In genomic region chr7:30362652-30363343, GRCm38 (mm10) we compare ENCODE assay signal across 9 mouse cellular contexts. TPM values are rescaled to one million over a fixed set of nuclear protein-coding genes. Genes with fewer than 3 reads are reported as not detected.
DNase-seq lines count a peak whose midpoint lies in the region; ATAC-seq and TF ChIP-seq lines count a peak whose summit lies in the region.
"Had no signal": no experiment of that assay in that cellular context is flagged by ENCODE, and none has a peak within 500 bp of the region (broad histone marks: within the 10 kb centered on the region; RNA-seq: fewer than 3 reads in every experiment).

Gene Lrfn3 (minus strand): TSS chr7:30362772.

- 2% methylated on average over 29 of the region's 55 CpGs for WGBS in embryonic facial prominence, embryonic 14.5 days
- WGBS in hindbrain, embryonic 10.5 days: 1% methylated on average over 51 of the region's 55 CpGs
- WGBS in stomach, embryonic 16.5 days: 1% methylated on average over 51 of the region's 55 CpGs

- peak; percentile 82 for ATAC-seq in embryonic facial prominence, embryonic 14.5 days (ENCODE audit: low read depth)
- ATAC-seq in stomach, embryonic 16.5 days (ENCODE audit: insufficient read depth, low FRiP score): peak; percentile 73; the same call in 1 of the 2 replicates

- H3K9me3 ChIP-seq in ES-E14 (ENCODE audit: control insufficient read depth, insufficient read depth, low read depth, low read length): no peaks in the 10 kb centered on the region
- H3K9me3 ChIP-seq in embryonic facial prominence, embryonic 14.5 days (ENCODE audit: control insufficient read depth, low read length): no peaks in the 10 kb centered on the region
- H3K9me3 ChIP-seq in hindbrain, embryonic 10.5 days: no peaks in the 10 kb centered on the region; the same call in 1 of the 2 replicates
- H3K9me3 ChIP-seq in stomach, embryonic 16.5 days (replicated peaks; ENCODE audit: control insufficient read depth, low read length): no peaks in the 10 kb centered on the region

- in situ Hi-C loops in ES-E14 (cut with MboI; ENCODE audit: low sequenced_read_pairs in 2 of 2, unreplicated experiment in 2 of 2): no loop called here

- no peak within 1 kb of the TSS for H3K27ac ChIP-seq in ES-E14 (ENCODE audit: insufficient read depth, low read depth, low read length, poor library complexity, severe bottlenecking)
- H3K27ac ChIP-seq in embryonic facial prominence, embryonic 14.5 days (replicated peaks; ENCODE audit: low read depth, low read length): peak within 1 kb of the TSS; percentile 12
- peak within 1 kb of the TSS; percentile 91 for H3K27ac ChIP-seq in hindbrain, embryonic 10.5 days
- peak within 1 kb of the TSS; percentile 16; the same call in 1 of the 2 replicates for H3K27ac ChIP-seq in stomach, embryonic 16.5 days (ENCODE audit: low read length)

- peaks cover 2 to 18% of the 10 kb centered on the region in 2 experiments; a peak in 2 of 4 replicates for H3K4me1 ChIP-seq in ES-E14 (ENCODE audit: control insufficient read depth in 2 of 2, insufficient read depth in 2 of 2, low read length in 2 of 2, poor library complexity in 1 of 2)
- peaks cover 15% of the 10 kb centered on the region; the same call in 1 of the 2 replicates for H3K4me1 ChIP-seq in embryonic facial prominence, embryonic 14.5 days (ENCODE audit: control insufficient read depth, insufficient read depth, low read length)
- peaks cover 54% of the 10 kb centered on the region for H3K4me1 ChIP-seq in hindbrain, embryonic 10.5 days (replicated peaks)
- peaks cover 21% of the 10 kb centered on the region for H3K4me1 ChIP-seq in stomach, embryonic 16.5 days (ENCODE audit: control insufficient read depth, insufficient read depth, low read length)

- peak; percentile 68 for DNase-seq in ES-E14 (ENCODE audit: low read depth, low spot score)
- DNase-seq in adrenal gland, postnatal 25 days: peak; percentile 65
- peak; percentile 96 for DNase-seq in embryonic facial prominence, embryonic 14.5 days (ENCODE audit: low spot score)
- peak; percentile 78 for DNase-seq in hindbrain, embryonic 10.5 days (ENCODE audit: low spot score)
- DNase-seq in left cerebral cortex, adult 18-20 months (ENCODE audit: low spot score in 2 of 2): peak; percentile 68 to 70
- DNase-seq in lung, postnatal 4 days: peak; percentile 22 to 61
- DNase-seq in ovary, adult 18-20 months (ENCODE audit: low spot score): no peak

- no peaks in the 10 kb centered on the region for H3K36me3 ChIP-seq in ES-E14 (ENCODE audit: control insufficient read depth, insufficient read depth, low read length, poor library complexity, severe bottlenecking)
- H3K36me3 ChIP-seq in embryonic facial prominence, embryonic 14.5 days (ENCODE audit: control insufficient read depth, insufficient read depth, low read length): peaks cover 12% of the 10 kb centered on the region; the same call in 1 of the 2 replicates
- H3K36me3 ChIP-seq in hindbrain, embryonic 10.5 days: peaks cover 20% of the 10 kb centered on the region
- no peaks in the 10 kb centered on the region for H3K36me3 ChIP-seq in stomach, embryonic 16.5 days (ENCODE audit: control insufficient read depth, insufficient read depth, low read length)

- H3K4me2 ChIP-seq in embryonic facial prominence, embryonic 14.5 days (ENCODE audit: low read depth, low read length): peak within 1 kb of the TSS; percentile 76
- peak within 1 kb of the TSS; percentile 83 for H3K4me2 ChIP-seq in stomach, embryonic 16.5 days (ENCODE audit: low read depth, low read length)

- H3K27me3 ChIP-seq in embryonic facial prominence, embryonic 14.5 days (replicated peaks; ENCODE audit: control insufficient read depth, insufficient read depth, low read length): peaks cover 8% of the 10 kb centered on the region; the same call in 1 of the 2 replicates
- H3K27me3 ChIP-seq in hindbrain, embryonic 10.5 days (ENCODE audit: insufficient read depth, poor library complexity, severe bottlenecking): peaks cover 28% of the 10 kb centered on the region
- no peaks in the 10 kb centered on the region for H3K27me3 ChIP-seq in stomach, embryonic 16.5 days (ENCODE audit: control insufficient read depth, insufficient read depth, low read length)

- peak within 1 kb of the TSS; percentile 76 for H3K9ac ChIP-seq in ES-E14 (ENCODE audit: insufficient read depth, low read depth, low read length, poor library complexity, severe bottlenecking)
- peak within 1 kb of the TSS; percentile 88 for H3K9ac ChIP-seq in embryonic facial prominence, embryonic 14.5 days (ENCODE audit: low read depth, low read length)
- peak within 1 kb of the TSS; percentile 80 for H3K9ac ChIP-seq in stomach, embryonic 16.5 days (ENCODE audit: low read length)

- peak within 1 kb of the TSS; percentile 62 to 81 for H3K4me3 ChIP-seq in ES-E14 (ENCODE audit: insufficient read depth in 1 of 2, low read depth in 1 of 2, low read length in 2 of 2, poor library complexity in 1 of 2, severe bottlenecking in 1 of 2)
- H3K4me3 ChIP-seq in embryonic facial prominence, embryonic 14.5 days (ENCODE audit: low read depth, low read length): peak within 1 kb of the TSS; percentile 73
- peak within 1 kb of the TSS; percentile 89 for H3K4me3 ChIP-seq in hindbrain, embryonic 10.5 days
- H3K4me3 ChIP-seq in stomach, embryonic 16.5 days (replicated peaks; ENCODE audit: low read length): peak within 1 kb of the TSS; percentile 58

TF ChIP-seq in ES-E14, 5 proteins besides CTCF, POLR2A, EP300 and RAD21:
- TF ChIP-seq HCFC1 (IDR thresholded peaks at IDR 0.05; ENCODE audit: borderline replicate concordance, insufficient read depth, low read length): no peak
- no peak for TF ChIP-seq CHD2 (IDR thresholded peaks at IDR 0.05; ENCODE audit: low read depth, low read length)
- no peak for TF ChIP-seq ZNF384 (IDR thresholded peaks at IDR 0.05; ENCODE audit: low read depth, low read length)
- no peak for TF ChIP-seq MAFK (IDR thresholded peaks at IDR 0.05; ENCODE audit: insufficient read depth, low read depth, low read length)
- no peak for TF ChIP-seq ZC3H11A (IDR thresholded peaks at IDR 0.05; ENCODE audit: borderline replicate concordance, low read depth, low read length)

RNA-seq across cellular contexts. Expression of gene Lrfn3, which starts in this region (rescaled TPM):
- total RNA-seq in ES-E14 (2012; rRNA removed): 2.6 and 4.4 TPM in 2 replicates
- 16.6 and 19.4 TPM in 2 replicates for total RNA-seq in adrenal gland, postnatal 25 days (2021)
- polyA plus RNA-seq in embryonic facial prominence, embryonic 14.5 days (2014; fragmentation: Nextera tagmentation; extraction: Ambion mirVana): 4.2 and 4.7 TPM in 2 replicates
- polyA plus RNA-seq in hindbrain, embryonic 10.5 days (2016; fragmentation: Nextera tagmentation; extraction: Ambion mirVana): 5.5 and 7.8 TPM in 2 replicates
- 10 to 100 TPM; 33.5 to 36.4 TPM for total RNA-seq in left cerebral cortex, adult 18-20 months (2021)
- 4.0 and 4.6 TPM in 2 replicates for polyA plus RNA-seq in stomach, embryonic 16.5 days (2015; fragmentation: Nextera tagmentation; extraction: Ambion mirVana)
- total RNA-seq: common myeloid progenitor, adult 5-6 weeks had no signal
